Mouse (Mus musculus): ENCODE measurements around the gene D17H6S53E. TPM values are rescaled to one million over a fixed set of nuclear protein-coding genes. Genes with fewer than 3 reads are reported as not detected.

D17H6S53E gene
- polyA plus RNA-seq, 1 experiment from 2014 or later: 8.4 TPM

DNA sequence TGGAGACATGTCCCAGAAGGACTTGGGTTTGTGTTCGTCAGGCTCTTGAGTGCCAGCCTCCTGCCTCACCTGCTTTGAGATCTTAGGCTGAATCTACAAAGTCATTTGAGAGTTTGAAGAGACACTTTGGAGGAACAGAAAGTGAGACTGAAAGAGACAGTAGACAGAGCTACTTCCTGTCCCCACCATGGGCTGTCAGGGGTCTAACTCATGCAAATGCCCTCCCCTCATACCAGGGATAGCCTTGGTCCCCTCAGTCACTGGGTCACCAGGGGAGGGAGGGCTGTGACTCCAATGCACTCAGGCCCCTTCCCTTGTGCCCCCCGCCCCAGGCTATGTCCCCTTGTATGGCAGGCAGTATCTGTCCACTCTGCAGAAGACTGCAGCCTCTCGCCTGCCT, 47.2 kb downstream of the D17H6S53E start:
- no peak overlapping the region for H3K27ac ChIP-seq
- no peaks in the 10 kb centered on the region for H3K27me3 ChIP-seq (ENCODE audit: low read depth, poor library complexity, severe bottlenecking)
- H3K4me3 ChIP-seq: no peak overlapping the region
- WGBS: 74% methylated on average over 3 of the region's 3 CpGs
- H3K9me3 ChIP-seq (replicated peaks): no peaks in the 10 kb centered on the region
- peaks cover 11% of the 10 kb centered on the region for H3K4me1 ChIP-seq
- DNase-seq (ENCODE audit: low spot score): no peak
- H3K36me3 ChIP-seq: no peaks in the 10 kb centered on the region

DNA sequence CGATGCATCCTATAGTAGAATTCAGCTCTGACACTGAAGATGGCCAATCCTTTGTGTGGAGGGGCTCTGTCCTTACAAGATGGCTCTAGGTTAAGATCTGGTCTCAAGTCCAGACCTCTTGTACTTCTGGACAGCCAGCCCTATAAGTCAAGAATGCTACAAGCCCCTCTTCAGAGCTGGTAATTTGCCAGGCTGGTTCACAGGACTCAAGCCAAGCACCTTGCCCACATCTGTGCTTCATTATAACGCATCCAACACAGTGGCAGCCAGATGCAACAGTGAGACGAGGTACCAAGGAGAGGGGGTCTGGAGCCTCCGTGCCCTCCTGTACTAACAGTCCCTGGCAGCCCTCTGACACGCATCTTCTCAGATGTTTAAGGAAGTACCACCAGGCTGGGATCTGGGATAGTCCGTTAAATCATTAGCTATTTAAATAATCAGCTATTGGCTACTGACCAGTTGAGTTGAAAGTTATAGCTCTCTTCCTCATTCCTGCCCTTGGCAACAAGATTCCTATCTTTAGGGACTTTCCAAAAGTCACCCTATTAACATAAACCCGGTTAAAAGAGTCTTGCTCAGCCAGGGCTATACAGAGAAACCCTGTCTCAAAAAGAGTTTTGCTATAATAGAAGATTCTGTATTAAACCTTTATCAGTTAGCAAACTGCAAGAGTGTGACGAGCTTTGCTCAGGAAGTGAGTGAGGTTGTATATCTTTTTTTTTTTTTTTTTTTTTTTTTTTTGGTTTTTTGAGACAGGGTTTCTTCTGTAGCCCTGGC, 48.2 kb downstream of the D17H6S53E start:
- H3K27ac ChIP-seq: no peak overlapping the region
- no peak overlapping the region for H3K4me3 ChIP-seq
- DNase-seq (ENCODE audit: low spot score): no peak
- H3K4me1 ChIP-seq: peaks cover 11% of the 10 kb centered on the region
- 61% methylated on average over 8 of the region's 8 CpGs for WGBS
- no peaks in the 10 kb centered on the region for H3K36me3 ChIP-seq
- H3K9me3 ChIP-seq (replicated peaks): no peaks in the 10 kb centered on the region
- H3K27me3 ChIP-seq (ENCODE audit: low read depth, poor library complexity, severe bottlenecking): no peaks in the 10 kb centered on the region

DNA sequence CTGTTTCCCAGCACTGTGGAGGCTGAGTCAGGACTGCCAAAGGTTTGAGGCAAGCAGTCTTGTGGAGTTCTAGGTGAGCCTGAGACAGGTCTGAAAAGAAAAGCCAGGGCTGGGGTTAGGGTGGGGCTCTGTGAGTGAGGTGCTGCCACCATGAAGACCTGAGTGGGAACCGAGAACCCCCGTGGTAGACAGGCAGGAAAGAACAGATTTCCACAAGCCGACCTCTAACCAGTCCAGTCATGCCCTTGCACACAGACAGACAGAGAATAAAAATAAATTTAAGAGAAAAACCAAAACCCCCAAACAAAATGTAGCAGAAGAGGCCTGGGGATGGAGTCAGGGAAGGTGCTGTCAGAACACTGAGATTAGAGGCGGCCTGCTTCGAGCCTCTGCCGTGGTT, 49.2 kb downstream of the D17H6S53E start:
- Histone ChIP-seq H3K27me3 (ENCODE audit: low read depth, poor library complexity, severe bottlenecking) (no peaks in the 10 kb centered on the region), H3K9me3 (replicated peaks) (no peaks in the 10 kb centered on the region), H3K4me1 (peaks cover 11% of the 10 kb centered on the region), H3K27ac (no peak overlapping the region), H3K36me3 (no peaks in the 10 kb centered on the region), H3K4me3 (no peak overlapping the region)
- WGBS: 84% methylated on average over 6 of the region's 6 CpGs
- DNase-seq (ENCODE audit: low spot score): no peak

DNA sequence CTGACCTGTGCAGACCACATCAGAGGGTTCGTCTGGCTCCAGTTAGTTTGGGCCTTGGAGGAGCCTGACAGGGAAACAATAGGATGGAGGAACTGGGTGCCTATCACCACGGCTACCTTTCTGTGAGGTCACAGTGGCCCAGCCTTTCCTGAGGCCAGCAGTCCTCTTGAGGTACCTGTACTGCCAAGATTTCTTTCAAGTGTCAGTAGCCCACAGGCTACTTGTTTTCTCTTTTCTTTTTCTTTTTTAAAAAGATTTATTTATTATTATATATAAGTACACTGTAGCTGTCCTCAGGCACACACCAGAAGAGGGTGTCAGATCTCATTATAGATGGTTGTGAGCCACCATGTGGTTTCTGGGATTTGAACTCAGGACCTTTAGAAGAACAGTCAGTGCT, 49.8 kb downstream of the D17H6S53E start, which contains the start of gene Aif1:
Aif1 (minus strand) TSS at position 101 of the 400 bp plus-strand sequence.
- H3K4me1 ChIP-seq: peaks cover 11% of the 10 kb centered on the region
- no peak within 1 kb of the TSS for H3K27ac ChIP-seq
- H3K27me3 ChIP-seq (ENCODE audit: low read depth, poor library complexity, severe bottlenecking): no peaks in the 10 kb centered on the region
- WGBS: 75% methylated on average over 2 of the region's 2 CpGs
- no peak within 1 kb of the TSS for H3K4me3 ChIP-seq
- no peaks in the 10 kb centered on the region for H3K9me3 ChIP-seq (replicated peaks)
- H3K36me3 ChIP-seq: no peaks in the 10 kb centered on the region
- DNase-seq (ENCODE audit: low spot score): no peak

Other genes starting within 250 kb of the D17H6S53E start
- gene Zbtb12, start 246.9 kb upstream of the D17H6S53E start, polyA plus RNA-seq (2016; fragmentation: Nextera tagmentation; extraction: Ambion mirVana): 6.2 and 6.3 TPM in 2 replicates
- 0.06 TPM in 1 of 2 replicates, not detected in the other for gene Gm20547, start 244.3 kb upstream of the D17H6S53E start, polyA plus RNA-seq (2016; fragmentation: Nextera tagmentation; extraction: Ambion mirVana)
- 0.29 and 0.40 TPM in 2 replicates for gene C2, start 228.1 kb upstream of the D17H6S53E start, polyA plus RNA-seq (2016; fragmentation: Nextera tagmentation; extraction: Ambion mirVana)
- 109 and 116 TPM in 2 replicates for gene Ehmt2, start 227.9 kb upstream of the D17H6S53E start, polyA plus RNA-seq (2016; fragmentation: Nextera tagmentation; extraction: Ambion mirVana)
- gene Slc44a4, start 211.9 kb upstream of the D17H6S53E start, polyA plus RNA-seq (2016; fragmentation: Nextera tagmentation; extraction: Ambion mirVana): not detected in 2 replicates
- gene Neu1, start 195.1 kb upstream of the D17H6S53E start, polyA plus RNA-seq (2016; fragmentation: Nextera tagmentation; extraction: Ambion mirVana): 14.6 and 16.1 TPM in 2 replicates
- 0.08 and 0.14 TPM in 2 replicates for gene Hspa1b, start 167.1 kb upstream of the D17H6S53E start, polyA plus RNA-seq (2016; fragmentation: Nextera tagmentation; extraction: Ambion mirVana)
- gene Gm20481, start 156.5 kb upstream of the D17H6S53E start, polyA plus RNA-seq (2016; fragmentation: Nextera tagmentation; extraction: Ambion mirVana): not detected in 2 replicates
- gene Hspa1a, start 154.2 kb upstream of the D17H6S53E start, polyA plus RNA-seq (2016; fragmentation: Nextera tagmentation; extraction: Ambion mirVana): 1.1 and 1.4 TPM in 2 replicates
- gene Hspa1l, start 153.7 kb upstream of the D17H6S53E start, polyA plus RNA-seq (2016; fragmentation: Nextera tagmentation; extraction: Ambion mirVana): 0.58 and 0.85 TPM in 2 replicates
- gene Lsm2, start 144.5 kb upstream of the D17H6S53E start, polyA plus RNA-seq (2016; fragmentation: Nextera tagmentation; extraction: Ambion mirVana): 320 and 365 TPM in 2 replicates
- 222 and 267 TPM in 2 replicates for gene Vars, start 125.4 kb upstream of the D17H6S53E start, polyA plus RNA-seq (2016; fragmentation: Nextera tagmentation; extraction: Ambion mirVana)
- gene Vwa7, start 109.8 kb upstream of the D17H6S53E start, polyA plus RNA-seq (2016; fragmentation: Nextera tagmentation; extraction: Ambion mirVana): 0.15 and 0.23 TPM in 2 replicates
- gene Sapcd1, start 98.4 kb upstream of the D17H6S53E start, polyA plus RNA-seq (2016; fragmentation: Nextera tagmentation; extraction: Ambion mirVana): 1.2 and 1.4 TPM in 2 replicates
- gene Msh5, start 79.6 kb upstream of the D17H6S53E start, polyA plus RNA-seq (2016; fragmentation: Nextera tagmentation; extraction: Ambion mirVana): 5.2 and 5.4 TPM in 2 replicates
- gene Clic1, start 76.4 kb upstream of the D17H6S53E start, polyA plus RNA-seq (2016; fragmentation: Nextera tagmentation; extraction: Ambion mirVana): 174 and 186 TPM in 2 replicates
- 453 and 568 TPM in 2 replicates for gene Ddah2, start 67.3 kb upstream of the D17H6S53E start, polyA plus RNA-seq (2016; fragmentation: Nextera tagmentation; extraction: Ambion mirVana)
- not detected in 2 replicates for gene Ly6g6c, start 61.0 kb upstream of the D17H6S53E start, polyA plus RNA-seq (2016; fragmentation: Nextera tagmentation; extraction: Ambion mirVana)
- gene Mpig6b, start 60.2 kb upstream of the D17H6S53E start, polyA plus RNA-seq (2016; fragmentation: Nextera tagmentation; extraction: Ambion mirVana): 0.36 and 0.46 TPM in 2 replicates
- gene Ly6g6e, start 49.5 kb upstream of the D17H6S53E start, polyA plus RNA-seq (2016; fragmentation: Nextera tagmentation; extraction: Ambion mirVana): 0.81 and 0.95 TPM in 2 replicates
- 0.80 and 1.1 TPM in 2 replicates for gene Ly6g6d, start 48.3 kb upstream of the D17H6S53E start, polyA plus RNA-seq (2016; fragmentation: Nextera tagmentation; extraction: Ambion mirVana)
- 0.56 and 0.66 TPM in 2 replicates for gene Ly6g6f, start 40.8 kb upstream of the D17H6S53E start, polyA plus RNA-seq (2016; fragmentation: Nextera tagmentation; extraction: Ambion mirVana)
- 53.3 and 63.6 TPM in 2 replicates for gene Abhd16a, start 37.1 kb upstream of the D17H6S53E start, polyA plus RNA-seq (2016; fragmentation: Nextera tagmentation; extraction: Ambion mirVana)
- gene Ly6g5c, start 18.1 kb upstream of the D17H6S53E start, polyA plus RNA-seq (2016; fragmentation: Nextera tagmentation; extraction: Ambion mirVana): not detected in 2 replicates
- 1.4 and 1.7 TPM in 2 replicates for gene Ly6g5b, start 10.9 kb upstream of the D17H6S53E start, polyA plus RNA-seq (2016; fragmentation: Nextera tagmentation; extraction: Ambion mirVana)
- gene Gpank1, start 4.9 kb upstream of the D17H6S53E start, polyA plus RNA-seq (2016; fragmentation: Nextera tagmentation; extraction: Ambion mirVana): 33.9 and 35.8 TPM in 2 replicates
- 299 and 317 TPM in 2 replicates for gene Csnk2b, start 4.3 kb upstream of the D17H6S53E start, polyA plus RNA-seq (2016; fragmentation: Nextera tagmentation; extraction: Ambion mirVana)
- 0.39 and 0.56 TPM in 2 replicates for gene Apom, start 5.7 kb downstream of the D17H6S53E start, polyA plus RNA-seq (2016; fragmentation: Nextera tagmentation; extraction: Ambion mirVana)
- 74.2 and 74.7 TPM in 2 replicates for gene Bag6, start 8.8 kb downstream of the D17H6S53E start, polyA plus RNA-seq (2016; fragmentation: Nextera tagmentation; extraction: Ambion mirVana)
- gene Prrc2a, start 38.5 kb downstream of the D17H6S53E start, polyA plus RNA-seq (2016; fragmentation: Nextera tagmentation; extraction: Ambion mirVana): 213 and 229 TPM in 2 replicates
- 1.5 and 1.8 TPM in 2 replicates for gene Aif1, start 49.7 kb downstream of the D17H6S53E start, polyA plus RNA-seq (2016; fragmentation: Nextera tagmentation; extraction: Ambion mirVana)
- gene Lst1, start 62.1 kb downstream of the D17H6S53E start, polyA plus RNA-seq (2016; fragmentation: Nextera tagmentation; extraction: Ambion mirVana): 1.6 and 2.0 TPM in 2 replicates
- 0.38 and 0.45 TPM in 2 replicates for gene Ltb, start 68.1 kb downstream of the D17H6S53E start, polyA plus RNA-seq (2016; fragmentation: Nextera tagmentation; extraction: Ambion mirVana)
- 0.14 TPM in 1 of 2 replicates, not detected in the other for gene Tnf, start 75.6 kb downstream of the D17H6S53E start, polyA plus RNA-seq (2016; fragmentation: Nextera tagmentation; extraction: Ambion mirVana)
- not detected in 2 replicates for gene Lta, start 79.0 kb downstream of the D17H6S53E start, polyA plus RNA-seq (2016; fragmentation: Nextera tagmentation; extraction: Ambion mirVana)
- gene Gm16181, start 94.5 kb downstream of the D17H6S53E start, polyA plus RNA-seq (2016; fragmentation: Nextera tagmentation; extraction: Ambion mirVana): 0.30 and 0.33 TPM in 2 replicates
- 4.5 and 5.2 TPM in 2 replicates for gene Atp6v1g2, start 107.3 kb downstream of the D17H6S53E start, polyA plus RNA-seq (2016; fragmentation: Nextera tagmentation; extraction: Ambion mirVana)
- 10.7 and 12.1 TPM in 2 replicates for gene Nfkbil1, start 109.4 kb downstream of the D17H6S53E start, polyA plus RNA-seq (2016; fragmentation: Nextera tagmentation; extraction: Ambion mirVana)
- 749 and 792 TPM in 2 replicates for gene Ddx39b, start 115.4 kb downstream of the D17H6S53E start, polyA plus RNA-seq (2016; fragmentation: Nextera tagmentation; extraction: Ambion mirVana)
- gene H2-D1, start 136.4 kb downstream of the D17H6S53E start, polyA plus RNA-seq (2016; fragmentation: Nextera tagmentation; extraction: Ambion mirVana): 21.4 and 23.1 TPM in 2 replicates
- gene H2-Q1, start 194.0 kb downstream of the D17H6S53E start, polyA plus RNA-seq (2016; fragmentation: Nextera tagmentation; extraction: Ambion mirVana): not detected in 2 replicates
- gene H2-Q2, start 215.9 kb downstream of the D17H6S53E start, polyA plus RNA-seq (2016; fragmentation: Nextera tagmentation; extraction: Ambion mirVana): 0.79 and 0.80 TPM in 2 replicates